Mouse (Mus musculus): ENCODE measurements around the gene Pola2.

Pola2 gene

DNA sequence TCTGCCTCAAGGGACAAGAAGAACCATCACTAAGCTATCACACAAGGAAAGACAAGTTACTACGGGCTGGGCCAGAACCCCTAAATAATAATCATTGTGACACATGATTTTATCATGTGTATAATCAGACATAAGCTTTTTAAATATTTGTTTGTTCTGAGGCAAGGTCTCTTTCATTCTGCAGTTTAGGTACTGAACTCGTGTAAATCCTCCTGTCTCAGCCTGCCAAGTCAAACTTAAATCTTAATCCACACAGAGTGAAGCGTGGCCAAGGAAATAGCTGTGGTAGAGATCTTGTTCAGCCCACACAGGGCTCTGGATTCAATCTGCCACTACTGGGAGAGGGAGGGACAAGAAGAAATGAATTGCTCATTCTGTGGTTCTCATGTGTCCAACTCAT lies 56.7 kb downstream of the Pola2 start:
- DNase-seq (ENCODE audit: low spot score in 2 of 2) = no peak

DNA sequence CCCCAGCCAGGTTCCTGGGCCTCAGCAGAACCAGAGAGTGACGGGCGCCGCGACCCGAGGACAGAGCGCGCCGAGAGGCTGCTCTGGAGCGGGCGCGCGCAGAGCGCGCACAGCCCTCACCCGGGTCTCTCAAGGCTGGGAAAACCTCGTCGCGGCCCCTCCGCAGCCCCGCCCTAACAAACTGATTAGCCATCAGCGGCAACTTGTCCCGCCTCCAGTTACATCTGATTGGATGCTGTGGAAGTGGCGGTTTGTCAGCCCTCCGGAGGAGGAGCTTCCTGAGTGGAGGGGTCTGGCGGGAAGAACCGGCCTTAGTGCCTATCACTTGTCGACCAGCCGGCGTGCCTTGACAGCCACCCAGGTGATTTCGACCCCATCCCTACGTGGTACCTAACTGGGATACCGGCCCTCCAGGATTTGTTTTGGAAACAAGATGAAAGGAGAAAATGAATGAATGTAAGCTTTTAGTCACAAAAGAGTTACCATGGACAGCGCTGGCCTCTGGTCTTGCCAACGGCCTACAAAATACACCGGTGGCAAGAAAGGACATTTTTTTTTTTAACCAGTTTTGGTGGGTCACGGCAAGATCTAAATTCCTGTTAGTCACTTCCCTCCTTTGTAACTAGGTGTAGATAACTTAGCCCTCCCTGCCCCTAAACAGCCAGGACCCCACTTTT lies 69.9 kb downstream of the Pola2 start, which contains the start of gene Tigd3:
TSS of gene Tigd3 (minus strand) at position 148 of the 677 bp plus-strand sequence.
- DNase-seq (ENCODE audit: low spot score in 2 of 2) = peak; percentile 95

DNA sequence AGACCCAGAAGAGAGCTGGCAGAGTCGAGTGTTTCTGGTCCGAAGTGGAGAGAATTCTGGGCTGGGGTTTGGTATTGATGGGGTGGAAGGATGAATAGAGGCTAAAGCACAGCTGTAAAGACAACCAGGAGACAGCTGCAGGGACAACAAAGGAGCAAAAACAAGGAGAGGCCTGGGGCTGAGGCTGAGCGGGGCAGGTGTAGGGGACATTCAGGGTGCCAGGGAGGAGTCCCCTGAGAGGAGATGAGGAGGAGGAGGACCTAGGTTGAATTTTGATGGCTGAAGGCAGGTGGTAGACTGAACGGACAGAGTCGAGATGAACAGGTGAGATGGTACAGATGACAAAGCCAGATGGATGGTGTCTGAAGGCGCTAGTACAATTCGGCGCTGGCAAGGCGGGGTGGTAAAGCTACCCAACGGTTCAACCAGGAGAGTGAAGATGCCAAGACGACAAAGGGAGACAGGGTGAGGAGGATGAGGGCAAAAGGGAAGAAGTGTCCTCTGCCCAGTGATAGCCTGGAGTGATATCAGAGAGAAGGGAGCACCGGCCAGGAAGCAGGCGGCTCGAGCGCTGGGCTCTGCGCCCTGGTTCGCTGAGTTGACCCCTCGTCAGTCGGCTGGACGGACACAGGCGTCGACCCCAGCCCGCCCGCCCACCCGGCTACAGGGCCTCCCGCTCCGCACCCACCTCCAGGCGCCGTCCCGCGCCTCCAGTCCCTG lies 70.6 kb downstream of the Pola2 start:
- peak in 1 of 2 experiments; percentile 62 for DNase-seq (ENCODE audit: low spot score in 2 of 2)

DNA sequence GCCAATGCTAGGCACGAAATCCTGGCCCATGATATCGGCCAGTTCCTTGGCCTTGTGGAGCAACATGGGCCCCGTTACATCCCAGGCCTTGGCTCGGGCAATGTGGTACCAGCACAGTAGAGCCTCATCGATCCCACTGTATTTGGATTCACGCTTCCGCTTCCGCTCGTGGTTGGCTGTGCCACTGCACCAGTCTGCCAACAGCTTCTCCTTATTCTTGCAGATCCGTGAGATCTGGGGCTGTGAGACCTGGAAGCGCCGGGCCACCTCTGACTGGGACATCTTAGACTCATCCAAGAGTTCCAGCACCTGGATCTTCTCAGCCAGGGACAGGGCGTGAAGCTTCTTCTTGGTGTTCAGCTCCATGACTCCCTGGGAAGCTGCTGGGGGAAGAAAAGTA lies 71.3 kb downstream of the Pola2 start:
- DNase-seq (ENCODE audit: low spot score in 2 of 2) = peak in 1 of 2 experiments; percentile 65

DNA sequence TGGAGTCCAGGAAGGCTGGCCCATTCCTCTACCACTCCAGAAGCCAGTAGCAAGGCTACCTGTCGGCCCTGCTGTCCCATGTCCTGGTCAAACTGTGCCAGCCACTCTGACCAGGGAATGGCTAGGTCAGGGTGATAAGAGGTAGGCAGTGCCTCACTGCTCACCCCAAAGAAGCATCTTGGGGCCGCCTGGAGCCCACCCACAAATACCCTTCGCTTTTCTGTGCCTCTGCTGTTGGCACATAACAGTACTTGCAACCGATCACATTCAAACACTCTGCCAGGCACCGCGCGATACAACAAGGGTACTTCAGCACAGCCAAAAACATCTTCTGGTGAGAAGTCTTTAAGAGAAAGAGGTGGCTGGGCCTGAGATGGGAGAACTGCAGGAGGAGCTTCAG lies 71.7 kb downstream of the Pola2 start:
- peak in 1 of 2 experiments; percentile 59 for DNase-seq (ENCODE audit: low spot score in 2 of 2)

DNA sequence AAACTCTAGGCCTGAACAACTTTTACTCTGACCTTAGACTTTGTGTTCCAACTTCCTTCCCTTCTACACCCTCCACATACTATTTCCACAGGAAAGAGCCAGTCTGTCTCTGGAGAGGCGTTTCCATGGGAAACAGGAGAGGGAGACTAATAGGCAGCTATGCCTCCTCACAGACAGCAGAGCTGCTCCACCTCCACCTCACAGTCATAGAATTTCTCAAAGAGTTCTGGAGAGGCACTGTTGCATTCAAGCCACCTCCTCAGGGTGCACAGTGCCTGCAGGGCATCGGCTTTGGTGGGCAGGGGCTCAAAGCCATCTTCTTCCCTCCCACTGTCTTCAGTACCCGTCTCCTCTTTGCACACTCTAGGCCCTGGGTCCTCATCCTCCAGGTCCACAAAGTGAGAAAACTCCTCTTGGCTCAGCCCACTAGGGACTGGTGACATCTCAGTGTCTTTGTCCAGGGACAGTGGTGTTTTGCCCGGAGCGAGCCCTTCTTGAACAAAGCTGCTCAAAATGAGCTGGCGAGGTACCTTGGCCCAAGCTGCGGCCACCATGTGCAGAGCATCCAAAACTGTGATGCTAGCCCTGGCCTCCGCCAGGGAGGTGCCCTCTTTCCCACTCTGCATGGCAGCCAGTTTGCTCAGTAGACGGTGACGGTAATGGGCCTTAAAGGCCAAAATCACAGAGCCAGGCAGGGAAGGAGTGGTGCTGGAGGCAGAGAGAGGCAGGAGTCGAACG lies 72.3 kb downstream of the Pola2 start:
- DNase-seq (ENCODE audit: low spot score in 2 of 2) = peak in 1 of 2 experiments; percentile 59

Measured in spleen, postnatal 4 days (tissue).